Mouse (Mus musculus) cortical plate, adult 2 months (tissue): ENCODE results near the gene Arhgap4. TPM values are rescaled to one million over a fixed set of nuclear protein-coding genes. Genes with fewer than 3 reads are reported as not detected.

Source experiments
- H3K27ac ChIP-seq: fragments of 200-500 bp; 2 replicates; pipeline ENCODE4 v1.5.1; 2012; ENCODE audit warnings: low read length, control low read depth, inconsistent platforms; ENCODE audit not compliant: insufficient read depth
- H3K4me1 ChIP-seq: fragments of 200-500 bp; 2 replicates; pipeline ENCODE4 v1.6.1; 2011; ENCODE audit warnings: low read length; ENCODE audit not compliant: control insufficient read depth, insufficient read depth
- H3K4me3 ChIP-seq: fragments of 200-500 bp; 2 replicates; pipeline ENCODE4 v1.5.1; 2011; ENCODE audit warnings: mild to moderate bottlenecking, low read length, control low read depth; ENCODE audit not compliant: insufficient read depth
- CTCF ChIP-seq: fragments of 200-500 bp; IDR thresholded peaks from 2 replicates; pipeline ENCODE4 v1.5.1; 2011; ENCODE audit warnings: mild to moderate bottlenecking, control low read depth, low read length; ENCODE audit not compliant: insufficient read depth; ENCODE audit errors: extremely low read depth
- POLR2A ChIP-seq: fragments of 200-500 bp; IDR thresholded peaks from 2 replicates; pipeline ENCODE4 v1.6.1; 2011; ENCODE audit warnings: mild to moderate bottlenecking, low read length, control low read depth; ENCODE audit not compliant: insufficient read depth; ENCODE audit errors: extremely low read depth
- polyA plus RNA-seq: library from polyadenylated mRNA; depleted of rRNA; stranded (reverse); fragments of >200 nt; gene quantifications from 2 replicates; pipeline ENCODE4 v1.2.3, GENCODE M21; 2012

Gene Arhgap4
- polyA plus RNA-seq, 1 experiment: 6.5 TPM

GRCm38 (mm10) chrX:73952603-73953002, 30.9 kb upstream of the Arhgap4 start:
- Histone ChIP-seq H3K27ac (no peak overlapping the region), H3K4me3 (no peak overlapping the region), H3K4me1 (no peaks in the 10 kb centered on the region)
- TF ChIP-seq CTCF (no peak), POLR2A (no peak)

DNA sequence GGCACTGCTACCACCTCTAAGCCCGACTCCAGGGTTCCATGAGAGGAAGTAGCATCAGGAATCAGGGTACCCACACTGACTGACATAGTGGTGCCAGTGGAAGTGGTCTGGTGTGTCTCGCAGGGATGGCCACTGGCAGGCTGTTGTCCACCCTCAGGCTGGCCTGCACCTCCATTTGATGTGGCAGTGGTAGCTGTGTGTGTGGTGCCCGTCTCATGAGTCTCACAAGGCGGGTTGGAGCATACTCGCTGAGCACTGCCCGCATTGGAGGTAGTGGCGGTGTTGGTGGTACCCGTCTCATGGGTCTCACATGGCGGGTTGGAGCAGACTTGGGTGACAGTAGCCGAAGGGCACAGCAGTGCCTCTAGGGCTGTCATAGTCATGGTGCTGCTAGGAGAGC, 27.7 kb upstream of the Arhgap4 start:
- no peak for TF ChIP-seq CTCF
- no peak for TF ChIP-seq POLR2A
- Histone ChIP-seq H3K4me1 (no peaks in the 10 kb centered on the region), H3K27ac (no peak overlapping the region), H3K4me3 (no peak overlapping the region)

DNA sequence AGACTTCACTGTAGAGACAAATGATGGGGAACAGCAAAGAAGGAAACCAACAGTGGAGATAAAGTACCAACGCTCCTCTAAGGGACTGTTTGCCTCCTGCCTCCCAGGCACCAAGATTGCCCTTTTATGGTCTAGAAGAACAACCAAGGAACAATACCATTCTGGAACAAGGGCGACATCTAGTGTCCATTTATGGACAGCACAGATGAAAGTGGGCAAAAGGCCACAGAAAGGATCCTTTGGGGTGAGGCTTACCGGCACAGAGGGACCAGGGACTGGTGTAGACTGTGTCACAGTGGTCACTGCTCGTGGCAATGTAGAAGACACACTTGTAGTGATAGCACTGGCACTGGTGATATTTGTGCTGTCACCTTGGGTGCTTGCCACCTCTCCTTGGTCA, 27.0 kb upstream of the Arhgap4 start:
- no peaks in the 10 kb centered on the region for H3K4me1 ChIP-seq
- H3K27ac ChIP-seq: no peak overlapping the region
- H3K4me3 ChIP-seq: no peak overlapping the region
- TF ChIP-seq CTCF (peak; percentile 55), POLR2A (no peak)

DNA sequence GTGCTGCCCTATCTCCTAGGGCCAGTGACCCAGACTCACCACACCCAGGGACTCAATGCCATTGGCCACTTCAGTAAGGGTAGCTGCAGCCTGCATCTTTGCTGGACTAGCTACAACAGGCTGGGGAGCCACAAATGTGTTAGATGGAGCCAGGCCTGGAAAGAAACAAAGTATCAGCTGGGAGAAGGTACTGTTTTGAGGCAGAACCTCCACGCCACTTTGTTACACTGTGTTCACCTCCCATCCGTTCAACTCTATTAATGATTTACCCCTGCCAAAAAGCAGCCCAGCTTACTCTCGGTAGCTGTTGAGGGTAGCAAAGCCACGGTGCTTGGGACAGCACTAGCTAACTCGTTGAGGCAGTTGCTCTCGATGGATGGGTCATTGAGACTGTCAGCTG, 25.2 kb upstream of the Arhgap4 start:
- no peak overlapping the region for H3K4me3 ChIP-seq
- no peak for TF ChIP-seq POLR2A
- no peak for TF ChIP-seq CTCF
- no peak overlapping the region for H3K27ac ChIP-seq
- no peaks in the 10 kb centered on the region for H3K4me1 ChIP-seq

DNA sequence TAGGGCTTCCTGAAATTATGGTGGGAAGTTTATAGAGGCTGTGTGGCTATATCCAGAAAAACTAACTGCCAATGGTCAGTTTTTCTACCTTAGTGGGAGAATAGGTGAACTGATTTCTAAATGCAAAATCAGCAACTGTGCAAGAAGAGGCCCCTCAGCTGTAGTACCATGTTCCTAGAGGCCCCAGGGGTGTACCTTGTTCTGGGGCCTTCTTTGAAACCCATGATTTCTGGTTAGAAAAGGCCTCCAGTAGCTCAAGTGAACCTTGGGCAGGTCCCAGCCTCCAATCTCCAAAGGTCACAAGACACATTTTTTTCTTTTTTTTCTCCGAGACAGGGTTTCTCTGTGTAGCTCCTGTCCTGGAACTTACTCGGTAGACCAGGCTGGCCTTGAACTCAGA, 20.6 kb upstream of the Arhgap4 start:
- Histone ChIP-seq H3K4me3 (no peak overlapping the region), H3K27ac (no peak overlapping the region), H3K4me1 (no peaks in the 10 kb centered on the region)
- TF ChIP-seq CTCF (no peak), POLR2A (no peak)

DNA sequence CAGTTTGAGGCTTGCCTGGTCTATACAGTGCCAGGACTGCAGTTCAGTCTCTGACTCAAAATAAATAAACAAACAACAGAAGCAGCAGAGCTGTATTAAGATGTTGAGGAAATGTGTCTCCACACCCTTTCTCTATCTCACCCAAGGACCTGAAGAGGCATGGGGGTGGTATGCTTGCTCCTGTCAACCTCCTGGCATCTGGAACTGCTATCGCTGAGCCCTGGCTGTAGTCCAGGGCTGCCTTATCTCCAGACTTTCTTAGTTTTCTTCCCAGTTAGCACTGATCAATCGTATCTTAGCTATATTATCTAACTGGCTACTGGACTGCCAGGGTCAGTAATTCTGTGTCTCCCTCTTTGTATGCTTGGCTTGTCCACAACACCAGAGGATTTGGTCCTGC, 20.2 kb upstream of the Arhgap4 start:
- H3K27ac ChIP-seq: no peak overlapping the region
- no peak overlapping the region for H3K4me3 ChIP-seq
- TF ChIP-seq CTCF: no peak
- no peak for TF ChIP-seq POLR2A
- H3K4me1 ChIP-seq: no peaks in the 10 kb centered on the region

GRCm38 (mm10) chrX:73931871-73932270, 10.2 kb upstream of the Arhgap4 start:
- H3K4me3 ChIP-seq: no peak overlapping the region
- H3K27ac ChIP-seq: no peak overlapping the region
- TF ChIP-seq CTCF (no peak), POLR2A (no peak)
- no peaks in the 10 kb centered on the region for H3K4me1 ChIP-seq

GRCm38 (mm10) chrX:73930402-73931062, 8.9 kb upstream of the Arhgap4 start, which contains the start of gene Renbp:
Gene Renbp, minus strand, starts transcription at chrX:73930850.
- TF ChIP-seq POLR2A (no peak), CTCF (no peak)
- H3K27ac ChIP-seq: no peak within 1 kb of the TSS
- H3K4me3 ChIP-seq: peak within 1 kb of the TSS; percentile 17; the same call in 1 of the 2 replicates
- no peaks in the 10 kb centered on the region for H3K4me1 ChIP-seq

- TF ChIP-seq CTCF (no peak), POLR2A (no peak)
- Histone ChIP-seq H3K4me1 (no peaks in the 10 kb centered on the region), H3K4me3 (peak overlapping the region; percentile 78), H3K27ac (no peak overlapping the region)
These were observed 846 bp upstream of the Arhgap4 start for GRCm38 (mm10) chrX:73922550-73922882.

DNA sequence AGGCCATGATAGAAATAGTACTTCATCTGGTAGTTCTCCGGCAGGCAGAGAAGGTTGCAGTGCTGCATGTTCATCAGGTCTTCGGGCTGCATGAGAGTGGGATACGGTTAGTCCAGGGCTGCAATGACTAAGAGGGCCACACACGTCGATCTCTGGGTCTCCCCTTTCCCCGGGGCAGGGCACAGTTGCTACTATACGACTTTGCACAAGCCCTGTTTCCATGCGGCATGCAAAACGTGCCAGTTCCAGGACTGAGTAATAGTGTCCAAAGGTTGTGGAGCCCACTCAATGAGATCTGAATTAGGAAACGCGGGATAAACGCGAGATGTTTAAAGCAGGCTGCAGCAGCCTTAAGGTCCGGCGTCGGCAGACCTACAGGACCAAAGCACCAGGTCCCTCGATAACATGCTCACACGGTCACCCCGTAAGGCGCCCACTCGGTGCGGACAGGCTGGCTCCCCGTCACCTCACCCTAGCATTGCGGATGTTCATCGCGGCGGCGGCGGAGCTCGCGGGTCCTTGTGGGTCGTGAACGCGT, 316 bp downstream of the Arhgap4 start:
- H3K4me3 ChIP-seq: peak overlapping the region; percentile 78
- TF ChIP-seq CTCF (no peak), POLR2A (no peak)
- no peaks in the 10 kb centered on the region for H3K4me1 ChIP-seq
- H3K27ac ChIP-seq: no peak overlapping the region
